Mouse (Mus musculus): ENCODE results near the gene Tmem238. TPM values are rescaled to one million over a fixed set of nuclear protein-coding genes. Genes with fewer than 3 reads are reported as not detected.

Gene Tmem238
- total and polyA plus RNA-seq, 3 experiments: 4.3 to 5.4 (median 5.3) TPM

DNA sequence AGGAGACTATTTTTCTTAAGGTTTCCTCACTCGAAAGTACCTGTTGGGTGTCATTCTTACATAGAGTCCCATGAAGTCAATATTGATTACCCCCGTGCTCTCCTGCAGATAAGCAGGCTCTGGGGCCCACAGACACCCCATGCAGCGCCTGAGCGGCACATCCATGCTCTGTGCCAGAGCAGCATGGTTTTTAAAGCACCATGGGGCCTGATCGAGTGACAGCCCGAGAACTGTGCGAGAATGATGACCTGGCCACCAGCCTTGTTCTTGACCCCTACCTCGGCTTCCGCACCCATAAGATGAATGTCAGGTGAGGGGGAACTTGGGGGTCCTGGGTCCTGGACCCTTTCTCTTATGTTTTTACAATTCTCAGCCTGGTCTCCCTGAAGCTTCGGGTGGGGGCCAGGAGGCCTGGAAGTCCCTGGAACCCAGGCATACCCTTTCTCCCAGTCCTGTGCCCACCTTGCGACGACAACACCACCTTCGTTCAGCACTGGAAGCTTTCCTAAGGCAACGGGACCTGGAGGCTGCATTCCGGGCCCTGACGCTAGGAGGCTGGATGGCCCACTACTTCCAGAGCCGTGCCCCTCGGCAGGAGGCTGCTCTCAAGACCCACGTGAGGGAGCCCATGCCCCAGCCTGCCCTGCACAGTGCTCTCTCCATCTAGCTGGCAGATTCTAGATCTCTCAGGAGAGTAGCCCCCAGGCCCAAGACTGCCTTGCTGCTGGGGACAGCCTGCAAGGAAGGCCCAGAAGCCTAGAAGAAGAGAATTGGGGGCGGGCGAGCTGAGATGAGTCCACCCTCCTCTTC, 47.6 kb downstream of the Tmem238 start:
- H3K9ac ChIP-seq (ENCODE audit: low read depth, low read length): no peak overlapping the region
- intact Hi-C loops (cut with DNase I): loop anchor here (1.0 to 5.0 kb wide), 3 partner anchors 47 to 320 kb away; partner anchors contain the start of genes Ppp6r1, Tmem238 and U2af2
- no peaks in the 10 kb centered on the region for H3K36me3 ChIP-seq (ENCODE audit: control insufficient read depth, insufficient read depth, low read length)
- H3K27me3 ChIP-seq (ENCODE audit: control insufficient read depth, insufficient read depth, low read length): no peaks in the 10 kb centered on the region
- no peak for TF ChIP-seq EP300 (IDR thresholded peaks at IDR 0.05; ENCODE audit: insufficient read depth, low read depth, low read length)
- no peak for TF ChIP-seq POLR2A (IDR thresholded peaks at IDR 0.05; ENCODE audit: insufficient read depth, low read depth, low read length)
- no peak for TF ChIP-seq CTCF (IDR thresholded peaks at IDR 0.05)
- H3K27ac ChIP-seq: no peak overlapping the region; the same call in 1 of the 2 replicates
- WGBS: 89% methylated on average over 21 of the region's 21 CpGs
- no peak overlapping the region for H3K4me3 ChIP-seq
- peaks cover 3% of the 10 kb centered on the region; the same call in 1 of the 2 replicates for H3K4me1 ChIP-seq (ENCODE audit: control insufficient read depth, insufficient read depth, low read length)
- no peak for DNase-seq
- no peaks in the 10 kb centered on the region for H3K79me2 ChIP-seq (replicated peaks; ENCODE audit: control insufficient read depth, insufficient read depth, low read length)

DNA sequence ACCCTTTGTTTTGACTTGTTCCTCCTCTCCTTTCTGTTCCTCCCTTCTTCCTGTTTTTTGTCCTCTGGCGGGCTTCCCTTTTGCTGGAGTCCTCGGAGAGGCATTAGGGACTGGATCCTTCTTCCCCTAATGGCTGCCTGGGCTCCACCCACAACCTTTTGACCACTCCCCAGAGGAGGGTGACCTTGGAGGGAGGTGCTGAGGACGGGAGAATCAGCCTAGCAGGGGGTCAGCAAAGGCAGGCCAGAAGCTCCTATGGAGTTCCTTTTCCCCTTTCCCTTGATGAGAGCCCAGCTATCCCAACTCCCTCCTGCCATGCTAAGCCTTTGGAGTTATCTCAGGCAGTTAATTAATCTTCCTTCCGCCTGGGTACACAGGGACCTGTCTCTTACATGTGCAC, 48.3 kb downstream of the Tmem238 start:
- Histone ChIP-seq H3K36me3 (ENCODE audit: control insufficient read depth, insufficient read depth, low read length) (no peaks in the 10 kb centered on the region), H3K9ac (ENCODE audit: low read depth, low read length) (peak overlapping the region; percentile 17; the same call in 1 of the 2 replicates), H3K4me3 (peak overlapping the region; percentile 81), H3K79me2 (replicated peaks; ENCODE audit: control insufficient read depth, insufficient read depth, low read length) (no peaks in the 10 kb centered on the region), H3K27me3 (ENCODE audit: control insufficient read depth, insufficient read depth, low read length) (no peaks in the 10 kb centered on the region), H3K4me1 (ENCODE audit: control insufficient read depth, insufficient read depth, low read length) (peaks cover 3% of the 10 kb centered on the region; the same call in 1 of the 2 replicates), H3K27ac (peak overlapping the region; percentile 91)
- intact Hi-C loops (cut with DNase I): loop anchor here (1.0 to 5.0 kb wide), 3 partner anchors 48 to 321 kb away; partner anchors contain the start of genes Ppp6r1, Tmem238 and U2af2
- 8% methylated on average over 4 of the region's 4 CpGs for WGBS
- DNase-seq: peak; percentile 74 to 75
- TF ChIP-seq POLR2A (IDR thresholded peaks at IDR 0.05; ENCODE audit: insufficient read depth, low read depth, low read length) (peak; percentile 48), EP300 (IDR thresholded peaks at IDR 0.05; ENCODE audit: insufficient read depth, low read depth, low read length) (no peak)

DNA sequence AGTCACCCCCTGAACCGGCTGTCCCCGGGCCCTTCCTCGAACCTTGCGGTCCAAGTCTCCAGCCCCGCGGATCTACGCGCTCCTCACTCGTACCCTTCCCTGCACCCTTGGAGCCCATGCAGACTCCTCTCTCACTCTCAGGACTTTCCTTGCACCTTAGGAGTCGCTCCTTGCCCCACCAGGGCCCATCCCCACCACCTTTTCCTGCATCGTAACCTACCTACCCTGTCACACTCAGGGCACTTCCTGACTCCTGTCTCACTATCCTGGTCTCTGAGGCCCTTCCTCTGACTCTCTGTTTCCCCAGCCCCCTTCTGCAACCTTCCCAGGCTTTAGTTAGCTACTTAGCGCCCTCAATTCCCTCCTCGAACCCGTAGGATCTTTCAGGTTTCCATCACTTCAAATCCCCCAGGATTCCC, 49.1 kb downstream of the Tmem238 start:
- H3K4me3 ChIP-seq: peak overlapping the region; percentile 81
- TF ChIP-seq CTCF (IDR thresholded peaks at IDR 0.05): no peak
- no peak for TF ChIP-seq EP300 (IDR thresholded peaks at IDR 0.05; ENCODE audit: insufficient read depth, low read depth, low read length)
- TF ChIP-seq POLR2A (IDR thresholded peaks at IDR 0.05; ENCODE audit: insufficient read depth, low read depth, low read length): no peak
- H3K79me2 ChIP-seq (replicated peaks; ENCODE audit: control insufficient read depth, insufficient read depth, low read length): no peaks in the 10 kb centered on the region
- H3K9ac ChIP-seq (ENCODE audit: low read depth, low read length): peak overlapping the region; percentile 88
- no peaks in the 10 kb centered on the region for H3K36me3 ChIP-seq (ENCODE audit: control insufficient read depth, insufficient read depth, low read length)
- peaks cover 3% of the 10 kb centered on the region; the same call in 1 of the 2 replicates for H3K4me1 ChIP-seq (ENCODE audit: control insufficient read depth, insufficient read depth, low read length)
- DNase-seq: no peak
- H3K27me3 ChIP-seq (ENCODE audit: control insufficient read depth, insufficient read depth, low read length): no peaks in the 10 kb centered on the region
- intact Hi-C loops (cut with DNase I): loop anchor here (2.0 to 5.0 kb wide), 2 partner anchors 48 to 322 kb away; partner anchors contain the start of genes Tmem238 and U2af2
- H3K27ac ChIP-seq: peak overlapping the region; percentile 91
- WGBS: 1% methylated on average over 14 of the region's 14 CpGs

DNA sequence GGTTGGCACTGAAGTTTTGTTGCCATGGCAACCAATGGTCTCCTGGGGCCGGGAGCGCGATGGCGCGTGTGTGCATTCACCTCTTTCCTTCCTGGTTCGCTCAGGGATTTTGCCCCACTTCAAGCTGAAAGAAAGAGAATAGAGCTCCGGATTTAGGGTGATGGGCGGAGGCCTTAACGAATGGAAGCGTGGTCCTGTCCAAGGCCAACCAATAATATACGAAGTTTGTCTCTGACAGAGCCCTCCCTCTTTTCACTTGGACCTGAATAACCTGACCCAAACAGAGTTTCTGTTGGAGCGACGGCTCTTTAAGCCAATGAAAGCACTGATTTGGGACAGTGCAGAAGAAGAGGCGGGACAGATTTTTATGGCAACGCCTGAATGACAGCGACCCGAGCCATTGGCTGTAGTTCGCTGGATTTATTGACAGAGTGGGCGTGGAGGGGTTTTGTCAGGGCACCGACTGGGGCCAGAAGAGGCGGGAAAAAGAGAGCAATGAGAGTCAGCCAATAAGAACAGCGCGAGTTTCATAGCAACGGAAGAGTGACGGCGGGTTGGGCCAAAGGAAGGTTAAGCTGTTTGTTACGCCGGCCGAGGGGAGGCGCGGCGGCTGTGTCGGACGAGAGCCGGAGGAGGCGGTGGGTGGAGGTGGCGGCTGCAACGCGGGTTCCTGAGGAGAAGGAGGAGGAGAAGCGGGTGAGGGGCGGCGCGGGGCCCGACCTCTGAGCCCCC, 49.7 kb downstream of the Tmem238 start, which contains the start of gene Kmt5c:
Kmt5c (plus strand) TSS at position 572 of the 732 bp plus-strand sequence.
- H3K9ac ChIP-seq (ENCODE audit: low read depth, low read length): peak within 1 kb of the TSS; percentile 88
- no peaks in the 10 kb centered on the region for H3K36me3 ChIP-seq (ENCODE audit: control insufficient read depth, insufficient read depth, low read length)
- intact Hi-C loops (cut with DNase I): loop anchor here (1.0 to 5.0 kb wide), 4 partner anchors 49 to 323 kb away; partner anchors contain the start of genes Hspbp1, Isoc2a, Tmem238 and U2af2
- H3K4me1 ChIP-seq (ENCODE audit: control insufficient read depth, insufficient read depth, low read length): peaks cover 3% of the 10 kb centered on the region; the same call in 1 of the 2 replicates
- under 1% methylated on average over 39 of the region's 44 CpGs for WGBS
- H3K27ac ChIP-seq: peak within 1 kb of the TSS; percentile 91
- TF ChIP-seq POLR2A (IDR thresholded peaks at IDR 0.05; ENCODE audit: insufficient read depth, low read depth, low read length): peak; percentile 88
- TF ChIP-seq CTCF (IDR thresholded peaks at IDR 0.05): peak; percentile 56
- 0 out of 2 replicates have a peak, but pooled peaks have one; percentile 32 for TF ChIP-seq EP300 (IDR thresholded peaks at IDR 0.05; ENCODE audit: insufficient read depth, low read depth, low read length)
- no peaks in the 10 kb centered on the region for H3K27me3 ChIP-seq (ENCODE audit: control insufficient read depth, insufficient read depth, low read length)
- peak within 1 kb of the TSS; percentile 81 for H3K4me3 ChIP-seq
- peak; percentile 94 to 99 for DNase-seq
- no peaks in the 10 kb centered on the region for H3K79me2 ChIP-seq (replicated peaks; ENCODE audit: control insufficient read depth, insufficient read depth, low read length)

DNA sequence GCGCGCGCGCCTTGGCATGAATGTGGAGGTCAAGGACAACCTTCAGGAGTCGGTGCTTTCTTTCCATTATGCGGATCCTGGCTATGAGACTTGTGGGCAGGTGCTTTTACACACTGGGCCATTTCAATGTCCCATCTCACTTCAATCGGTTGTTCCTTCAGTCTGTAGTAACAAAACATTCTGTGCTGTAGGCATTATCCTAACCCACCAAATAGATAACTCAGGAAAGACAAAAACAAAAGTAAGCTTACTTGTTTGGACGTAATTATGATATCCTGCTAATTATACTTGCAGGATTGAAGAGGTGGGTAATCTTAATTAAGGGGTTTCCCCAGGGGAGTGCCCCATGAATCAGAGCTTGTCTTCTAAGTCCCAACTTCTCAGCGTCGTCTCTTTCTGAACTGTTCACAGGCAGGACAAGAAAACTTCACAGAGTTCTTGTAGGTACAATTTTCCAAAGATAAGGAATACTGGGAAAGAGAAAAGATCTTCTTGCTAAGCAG, 50.4 kb downstream of the Tmem238 start:
- Histone ChIP-seq H3K27me3 (ENCODE audit: control insufficient read depth, insufficient read depth, low read length) (no peaks in the 10 kb centered on the region), H3K79me2 (replicated peaks; ENCODE audit: control insufficient read depth, insufficient read depth, low read length) (no peaks in the 10 kb centered on the region), H3K36me3 (ENCODE audit: control insufficient read depth, insufficient read depth, low read length) (no peaks in the 10 kb centered on the region), H3K4me3 (peak overlapping the region; percentile 51), H3K9ac (ENCODE audit: low read depth, low read length) (peak overlapping the region; percentile 27; the same call in 1 of the 2 replicates), H3K4me1 (ENCODE audit: control insufficient read depth, insufficient read depth, low read length) (peaks cover 3% of the 10 kb centered on the region; the same call in 1 of the 2 replicates), H3K27ac (peak overlapping the region; percentile 44)
- WGBS: 46% methylated on average over 10 of the region's 10 CpGs
- TF ChIP-seq EP300 (IDR thresholded peaks at IDR 0.05; ENCODE audit: insufficient read depth, low read depth, low read length): no peak
- intact Hi-C loops (cut with DNase I): loop anchor here (1.0 to 5.0 kb wide), 2 partner anchors 54 to 138 kb away; partner anchors contain the start of genes Hspbp1 and Isoc2a
- DNase-seq: no peak

Other genes starting within 250 kb of the Tmem238 start
Only the 30 nearest of the 31 such genes appear.
- under 1 TPM; 0.39 to 0.86 TPM for gene Syt5, start 242.1 kb downstream of the Tmem238 start, total RNA-seq (2021)
- gene Syt5, start 242.1 kb downstream of the Tmem238 start, polyA plus RNA-seq (2012; rRNA removed): 0.79 and 2.4 TPM in 2 replicates
- gene Ptprh, start 185.6 kb downstream of the Tmem238 start, total RNA-seq (2021): not detected
- gene Ptprh, start 185.6 kb downstream of the Tmem238 start, polyA plus RNA-seq (2012; rRNA removed): 0.03 and 0.06 TPM in 2 replicates
- 1 to 10 TPM; 4.2 to 5.3 TPM for gene Tmem86b, start 158.2 kb downstream of the Tmem238 start, total RNA-seq (2021)
- 12.8 and 19.2 TPM in 2 replicates for gene Tmem86b, start 158.2 kb downstream of the Tmem238 start, polyA plus RNA-seq (2012; rRNA removed)
- gene Ppp6r1, start 130.6 kb downstream of the Tmem238 start, total RNA-seq (2021): 10 to 100 TPM; 67.6 to 71.9 TPM
- gene Ppp6r1, start 130.6 kb downstream of the Tmem238 start, polyA plus RNA-seq (2012; rRNA removed): 67.1 and 89.9 TPM in 2 replicates
- gene Hspbp1, start 104.6 kb downstream of the Tmem238 start, total RNA-seq (2021): 10 to 100 TPM; 31.9 to 35.0 TPM
- 27.0 and 29.7 TPM in 2 replicates for gene Hspbp1, start 104.6 kb downstream of the Tmem238 start, polyA plus RNA-seq (2012; rRNA removed)
- gene Brsk1, start 99.1 kb downstream of the Tmem238 start, total RNA-seq (2021): 1 to 10 TPM in 1 of 2 experiments, under 1 TPM in 1; 0.89 to 1.5 TPM
- gene Brsk1, start 99.1 kb downstream of the Tmem238 start, polyA plus RNA-seq (2012; rRNA removed): 1.7 and 2.2 TPM in 2 replicates
- gene Tmem150b, start 64.4 kb downstream of the Tmem238 start, total RNA-seq (2021): not detected
- 0.16 and 0.59 TPM in 2 replicates for gene Tmem150b, start 64.4 kb downstream of the Tmem238 start, polyA plus RNA-seq (2012; rRNA removed)
- gene Kmt5c, start 49.5 kb downstream of the Tmem238 start, total RNA-seq (2021): 10 to 100 TPM in 1 of 2 experiments, 1 to 10 TPM in 1; 8.5 to 11.2 TPM
- 36.4 and 38.5 TPM in 2 replicates for gene Kmt5c, start 49.5 kb downstream of the Tmem238 start, polyA plus RNA-seq (2012; rRNA removed)
- 1 to 10 TPM; 1.7 to 3.5 TPM for gene Cox6b2, start 36.6 kb downstream of the Tmem238 start, total RNA-seq (2021)
- 7.7 and 8.6 TPM in 2 replicates for gene Cox6b2, start 36.6 kb downstream of the Tmem238 start, polyA plus RNA-seq (2012; rRNA removed)
- gene Fam71e2, start 18.4 kb downstream of the Tmem238 start, total RNA-seq (2021): not detected
- 0.09 and 0.35 TPM in 2 replicates for gene Fam71e2, start 18.4 kb downstream of the Tmem238 start, polyA plus RNA-seq (2012; rRNA removed)
- gene Il11, start 6.8 kb downstream of the Tmem238 start, total RNA-seq (2021): not detected
- gene Il11, start 6.8 kb downstream of the Tmem238 start, polyA plus RNA-seq (2012; rRNA removed): 0.15 TPM in 1 of 2 replicates, not detected in the other
- not detected for gene Tmem190, start 6.7 kb downstream of the Tmem238 start, total RNA-seq (2021)
- 0.29 TPM in 1 of 2 replicates, not detected in the other for gene Tmem190, start 6.7 kb downstream of the Tmem238 start, polyA plus RNA-seq (2012; rRNA removed)
- 100 to 1,000 TPM; 492 to 575 TPM for gene Rpl28, start 3.2 kb upstream of the Tmem238 start, total RNA-seq (2021)
- 135 and 202 TPM in 2 replicates for gene Rpl28, start 3.2 kb upstream of the Tmem238 start, polyA plus RNA-seq (2012; rRNA removed)
- 10 to 100 TPM; 85.1 to 99.1 TPM for gene Ube2s, start 22.9 kb upstream of the Tmem238 start, total RNA-seq (2021)
- 167 and 265 TPM in 2 replicates for gene Ube2s, start 22.9 kb upstream of the Tmem238 start, polyA plus RNA-seq (2012; rRNA removed)
- under 1 TPM in 1 of 2 experiments, not detected in 1; 0.07 TPM for gene Shisa7, start 55.0 kb upstream of the Tmem238 start, total RNA-seq (2021)
- 0.09 and 0.12 TPM in 2 replicates for gene Shisa7, start 55.0 kb upstream of the Tmem238 start, polyA plus RNA-seq (2012; rRNA removed)
- 1 to 10 TPM; 3.5 to 3.8 TPM for gene Isoc2b, start 80.6 kb upstream of the Tmem238 start, total RNA-seq (2021)
- gene Isoc2b, start 80.6 kb upstream of the Tmem238 start, polyA plus RNA-seq (2012; rRNA removed): 10.0 and 10.3 TPM in 2 replicates
- gene Isoc2a, start 87.5 kb upstream of the Tmem238 start, total RNA-seq (2021): 10 to 100 TPM; 48.9 to 55.5 TPM
- gene Isoc2a, start 87.5 kb upstream of the Tmem238 start, polyA plus RNA-seq (2012; rRNA removed): 29.3 and 30.6 TPM in 2 replicates
- gene Gm36210, start 116.9 kb upstream of the Tmem238 start, total RNA-seq (2021): under 1 TPM in 1 of 2 experiments, not detected in 1; 0.18 TPM
- 0.20 and 0.29 TPM in 2 replicates for gene Gm36210, start 116.9 kb upstream of the Tmem238 start, polyA plus RNA-seq (2012; rRNA removed)
- gene Zfp628, start 125.6 kb upstream of the Tmem238 start, total RNA-seq (2021): 1 to 10 TPM; 6.8 to 9.4 TPM
- 6.1 and 7.5 TPM in 2 replicates for gene Zfp628, start 125.6 kb upstream of the Tmem238 start, polyA plus RNA-seq (2012; rRNA removed)
- 1 to 10 TPM; 5.6 to 5.8 TPM for gene Nat14, start 132.4 kb upstream of the Tmem238 start, total RNA-seq (2021)
- gene Nat14, start 132.4 kb upstream of the Tmem238 start, polyA plus RNA-seq (2012; rRNA removed): 3.5 TPM in 2 replicates
- gene Ssc5d, start 136.1 kb upstream of the Tmem238 start, total RNA-seq (2021): 1 to 10 TPM; 1.7 to 2.9 TPM
- 5.9 and 6.4 TPM in 2 replicates for gene Ssc5d, start 136.1 kb upstream of the Tmem238 start, polyA plus RNA-seq (2012; rRNA removed)
- 10 to 100 TPM; 26.5 to 35.6 TPM for gene Sbk2, start 174.8 kb upstream of the Tmem238 start, total RNA-seq (2021)
- 85.0 and 119 TPM in 2 replicates for gene Sbk2, start 174.8 kb upstream of the Tmem238 start, polyA plus RNA-seq (2012; rRNA removed)
- 10 to 100 TPM; 39.4 to 46.1 TPM for gene Sbk3, start 181.5 kb upstream of the Tmem238 start, total RNA-seq (2021)
- gene Sbk3, start 181.5 kb upstream of the Tmem238 start, polyA plus RNA-seq (2012; rRNA removed): 66.1 and 72.5 TPM in 2 replicates
- gene Zfp579, start 206.5 kb upstream of the Tmem238 start, total RNA-seq (2021): 10 to 100 TPM; 12.3 to 14.0 TPM
- 51.8 and 70.2 TPM in 2 replicates for gene Zfp579, start 206.5 kb upstream of the Tmem238 start, polyA plus RNA-seq (2012; rRNA removed)
- 1 to 10 TPM; 8.7 to 9.2 TPM for gene Zfp524, start 224.8 kb upstream of the Tmem238 start, total RNA-seq (2021)
- 14.7 and 17.7 TPM in 2 replicates for gene Zfp524, start 224.8 kb upstream of the Tmem238 start, polyA plus RNA-seq (2012; rRNA removed)
- 10 to 100 TPM; 17.9 to 20.4 TPM for gene Fiz1, start 225.0 kb upstream of the Tmem238 start, total RNA-seq (2021)
- 18.2 and 20.4 TPM in 2 replicates for gene Fiz1, start 225.0 kb upstream of the Tmem238 start, polyA plus RNA-seq (2012; rRNA removed)
- not detected for gene Gm44973, start 225.8 kb upstream of the Tmem238 start, total RNA-seq (2021)
- gene Gm44973, start 225.8 kb upstream of the Tmem238 start, polyA plus RNA-seq (2012; rRNA removed): not detected in 2 replicates
- gene Zfp865, start 230.7 kb upstream of the Tmem238 start, total RNA-seq (2021): 10 to 100 TPM; 13.8 to 13.9 TPM
- 13.5 and 16.9 TPM in 2 replicates for gene Zfp865, start 230.7 kb upstream of the Tmem238 start, polyA plus RNA-seq (2012; rRNA removed)
- gene Ccdc106, start 230.9 kb upstream of the Tmem238 start, total RNA-seq (2021): under 1 TPM in 1 of 2 experiments, not detected in 1; 0.25 TPM
- gene Ccdc106, start 230.9 kb upstream of the Tmem238 start, polyA plus RNA-seq (2012; rRNA removed): 0.53 TPM in 1 of 2 replicates, not detected in the other
- gene 4632433K11Rik, start 244.5 kb upstream of the Tmem238 start, total RNA-seq (2021): not detected
- not detected in 2 replicates for gene 4632433K11Rik, start 244.5 kb upstream of the Tmem238 start, polyA plus RNA-seq (2012; rRNA removed)